Mouse (Mus musculus) ovary, postnatal 10 days (tissue): ENCODE measurements at regions not wholly inside any gene's neighbourhood (a gene's known extent, or its start where the extent isn't known, plus 50 kb on each side); places are given as distances from the start of the nearest gene placed in this dataset.

ENCODE experiments used
- DNase-seq: peaks from one replicate; pipeline ENCODE4 v3.0.0; 2022; ENCODE audit warnings: low spot score

GRCm38 (mm10) chr9:32815473-32815872, 179.5 kb downstream of the Ets1 start:
- DNase-seq = no peak

GRCm38 (mm10) chr9:32816649-32817425, 180.8 kb downstream of the Ets1 start:
- no peak for DNase-seq

GRCm38 (mm10) chr9:32817442-32818358, 181.7 kb downstream of the Ets1 start:
- DNase-seq = no peak

GRCm38 (mm10) chr9:32823439-32824133, 187.6 kb downstream of the Ets1 start:
- no peak for DNase-seq

GRCm38 (mm10) chr9:32824134-32824531, 188.1 kb downstream of the Ets1 start:
- no peak for DNase-seq

- no peak for DNase-seq
Observed at GRCm38 (mm10) chr9:32830268-32830891, 194.4 kb downstream of the Ets1 start.

GRCm38 (mm10) chr9:32833373-32833772, 197.4 kb downstream of the Ets1 start:
- no peak for DNase-seq

- no peak for DNase-seq
Observed at GRCm38 (mm10) chr9:32834751-32835625, 199.0 kb downstream of the Ets1 start.

- no peak for DNase-seq
Observed at GRCm38 (mm10) chr9:32835626-32835971, 199.6 kb downstream of the Ets1 start.

- no peak for DNase-seq
Observed at GRCm38 (mm10) chr9:32836371-32836770, 200.3 kb downstream of the Ets1 start.

- no peak for DNase-seq
Observed at GRCm38 (mm10) chr9:32847361-32847760, 211.3 kb downstream of the Ets1 start.

GRCm38 (mm10) chr9:32852282-32852681, 216.3 kb downstream of the Ets1 start:
- no peak for DNase-seq

- no peak for DNase-seq
Observed at GRCm38 (mm10) chr9:32863286-32863685, 227.3 kb downstream of the Ets1 start.

GRCm38 (mm10) chr9:32868936-32869335, 232.9 kb downstream of the Ets1 start:
- DNase-seq = no peak

GRCm38 (mm10) chr9:32874306-32874875, 238.4 kb downstream of the Ets1 start:
- no peak for DNase-seq

- no peak for DNase-seq
Observed at GRCm38 (mm10) chr9:32882819-32883587, 247.0 kb downstream of the Ets1 start.

- DNase-seq = no peak
Observed at GRCm38 (mm10) chr9:32886008-32886650, 250.1 kb downstream of the Ets1 start.

- DNase-seq = no peak
Observed at GRCm38 (mm10) chr9:32899801-32900200, 263.8 kb downstream of the Ets1 start.

- DNase-seq = no peak
Observed at GRCm38 (mm10) chr9:32901287-32901686, 265.3 kb downstream of the Ets1 start.
